Mouse (Mus musculus) kidney, embryonic 15.5 days (tissue): ENCODE data around the gene Pif1. TPM values are rescaled to one million over a fixed set of nuclear protein-coding genes. Genes with fewer than 3 reads are reported as not detected.

Experiments used
- ATAC-seq: fragments of 200-750 bp; cut with Nextera tagmentation; replicated peaks from 2 replicates; pipeline ENCODE4 v1.8.0; 2017; ENCODE audit warnings: moderate TSS enrichment; ENCODE audit not compliant: low FRiP score
- H3K27ac ChIP-seq: fragments of 300-500 bp; sonication (generic); 2 replicates; pipeline ENCODE4 v1.5.1; 2015; ENCODE audit warnings: mild to moderate bottlenecking, inconsistent platforms
- H3K27me3 ChIP-seq: fragments of 300-500 bp; sonication (generic); 2 replicates; pipeline ENCODE4 v1.6.1; 2015; ENCODE audit warnings: inconsistent platforms
- H3K36me3 ChIP-seq: fragments of 300-500 bp; sonication (generic); 2 replicates; pipeline ENCODE4 v1.6.1; 2015; ENCODE audit warnings: inconsistent platforms
- H3K4me1 ChIP-seq: fragments of 300-500 bp; sonication (generic); 2 replicates; pipeline ENCODE4 v1.6.1; 2015; ENCODE audit warnings: inconsistent platforms
- H3K4me2 ChIP-seq: fragments of 300-500 bp; sonication (generic); 2 replicates; pipeline ENCODE4 v1.6.1; 2015; ENCODE audit warnings: moderate library complexity, mild to moderate bottlenecking, inconsistent platforms
- H3K4me3 ChIP-seq: fragments of 300-500 bp; sonication (generic); replicated peaks from 2 replicates; pipeline ENCODE4 v1.5.1; 2015; ENCODE audit warnings: mild to moderate bottlenecking, inconsistent platforms
- H3K9ac ChIP-seq: fragments of 300-500 bp; sonication (generic); 2 replicates; pipeline ENCODE4 v1.6.1; 2015; ENCODE audit warnings: mild to moderate bottlenecking, inconsistent platforms
- H3K9me3 ChIP-seq: fragments of 300-500 bp; sonication (generic); replicated peaks from 2 replicates; pipeline ENCODE4 v1.6.1; 2016; ENCODE audit warnings: inconsistent platforms
- WGBS: fragments of 180-500 bp; shearing (Covaris S2); methylation state at CpG from one replicate; pipeline ENCODE4 v1.1.7; 2015; ENCODE audit warnings: mixed read lengths; 5-methylcytosine and 5-hydroxymethylcytosine counted together
- polyA plus RNA-seq: library from polyadenylated mRNA; unstranded; fragments of >200 nt; fragmentation: Nextera tagmentation; extraction: Ambion mirVana; gene quantifications from 2 replicates; pipeline ENCODE4 v1.2.1, GENCODE M21; 2015

Pif1 gene
- polyA plus RNA-seq, 1 experiment from 2014 or later: 17.5 TPM

- Histone ChIP-seq H3K4me2 (peak overlapping the region; percentile 98), H3K4me1 (peaks cover 29% of the 10 kb centered on the region), H3K9ac (peak overlapping the region; percentile 77), H3K27ac (peak overlapping the region; percentile 83), H3K27me3 (peaks cover 38% of the 10 kb centered on the region), H3K36me3 (no peaks in the 10 kb centered on the region), H3K9me3 (no peaks in the 10 kb centered on the region), H3K4me3 (peak overlapping the region; percentile 77)
- under 1% methylated on average over 76 of the region's 78 CpGs for WGBS
- peak; percentile 79 for ATAC-seq
Observed at GRCm38 (mm10) chr9:65630631-65631353, 43.8 kb downstream of the Pif1 start.

- 0 out of 2 replicates have a peak, but pooled peaks have one; percentile 10 for ATAC-seq
- H3K27ac ChIP-seq: peak overlapping the region; percentile 83
- H3K9ac ChIP-seq: peak overlapping the region; percentile 77
- H3K4me2 ChIP-seq: peak overlapping the region; percentile 98
- H3K36me3 ChIP-seq: no peaks in the 10 kb centered on the region
- H3K4me1 ChIP-seq: peaks cover 29% of the 10 kb centered on the region
- H3K27me3 ChIP-seq: peaks cover 38% of the 10 kb centered on the region
- 28% methylated on average over 16 of the region's 16 CpGs for WGBS
- H3K4me3 ChIP-seq: peak overlapping the region; percentile 77
- H3K9me3 ChIP-seq: no peaks in the 10 kb centered on the region
Observed at GRCm38 (mm10) chr9:65631354-65632021, 44.5 kb downstream of the Pif1 start.

DNA sequence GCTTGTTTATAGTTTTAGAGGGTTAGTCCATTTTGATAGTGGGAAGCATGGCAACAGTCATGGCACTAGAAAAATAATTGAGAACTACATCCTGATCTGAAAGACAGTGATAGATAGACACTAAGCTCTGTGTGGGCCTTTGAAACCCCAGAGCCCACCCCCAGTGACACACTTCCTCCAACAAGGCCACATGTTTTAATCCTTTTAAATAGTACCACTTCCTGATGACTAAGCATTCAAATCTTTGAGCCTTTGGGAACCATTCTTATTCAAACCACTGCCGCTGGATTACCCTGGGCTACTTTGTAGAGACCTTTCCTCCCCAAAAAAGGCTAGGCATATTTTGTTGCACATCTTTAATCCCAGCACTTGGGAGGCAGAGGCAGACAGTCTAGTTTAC lies 48.8 kb downstream of the Pif1 start:
- Histone ChIP-seq H3K9ac (no peak overlapping the region), H3K9me3 (no peaks in the 10 kb centered on the region), H3K27me3 (peaks cover 16% of the 10 kb centered on the region), H3K4me3 (no peak overlapping the region), H3K4me2 (no peak overlapping the region), H3K27ac (no peak overlapping the region), H3K36me3 (no peaks in the 10 kb centered on the region), H3K4me1 (peaks cover 44% of the 10 kb centered on the region)
- 79% methylated on average over 1 of the region's 1 CpGs for WGBS
- no peak for ATAC-seq

DNA sequence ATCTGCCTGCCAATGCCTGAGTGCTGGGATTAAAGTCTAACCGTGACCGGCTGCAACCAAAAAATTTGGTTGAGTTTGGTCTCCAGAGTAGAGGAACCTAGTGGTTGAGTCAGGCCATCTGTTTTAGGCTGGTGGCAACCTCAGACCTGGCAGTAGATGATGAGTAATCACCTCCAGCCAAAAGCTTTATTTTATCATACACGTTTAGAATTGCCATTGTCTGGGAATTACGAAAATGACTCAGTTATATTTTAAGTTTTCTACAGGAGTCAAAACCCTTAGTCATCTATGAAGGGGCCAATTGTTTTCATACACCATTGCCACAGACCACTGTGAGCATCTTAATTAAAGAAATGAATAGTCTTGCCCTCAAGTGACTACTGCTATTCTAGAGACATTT lies 50.0 kb downstream of the Pif1 start:
- no peaks in the 10 kb centered on the region for H3K9me3 ChIP-seq
- WGBS: 88% methylated on average over 4 of the region's 4 CpGs
- peaks cover 43% of the 10 kb centered on the region for H3K4me1 ChIP-seq
- H3K4me3 ChIP-seq: no peak overlapping the region
- no peak overlapping the region for H3K27ac ChIP-seq
- peaks cover 4% of the 10 kb centered on the region for H3K27me3 ChIP-seq
- no peaks in the 10 kb centered on the region for H3K36me3 ChIP-seq
- no peak overlapping the region for H3K9ac ChIP-seq
- H3K4me2 ChIP-seq: no peak overlapping the region
- no peak for ATAC-seq

DNA sequence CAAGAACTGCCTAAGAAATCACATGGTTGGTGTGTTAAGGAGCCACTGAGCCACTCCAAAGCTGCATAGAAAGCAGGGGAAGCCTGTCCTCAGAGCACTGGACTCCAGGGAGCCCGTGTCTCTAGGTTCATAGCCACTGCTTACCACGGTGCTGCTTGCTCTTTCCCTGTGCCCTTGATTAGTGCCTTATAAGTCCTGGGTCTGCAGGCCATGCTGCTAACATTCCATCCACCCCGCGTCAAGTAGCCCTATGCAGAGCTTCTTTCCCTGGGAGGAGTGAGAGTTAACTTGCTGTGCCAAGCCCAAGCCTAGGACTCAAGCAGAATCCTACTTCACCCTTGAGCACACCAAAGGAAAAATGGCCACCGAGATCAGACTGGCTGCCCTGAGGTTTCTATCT lies 52.1 kb downstream of the Pif1 start:
- Histone ChIP-seq H3K4me3 (no peak overlapping the region), H3K4me2 (no peak overlapping the region), H3K36me3 (no peaks in the 10 kb centered on the region), H3K9ac (no peak overlapping the region), H3K27me3 (no peaks in the 10 kb centered on the region), H3K4me1 (peaks cover 43% of the 10 kb centered on the region), H3K27ac (peak overlapping the region; percentile 33; the same call in 1 of the 2 replicates), H3K9me3 (no peaks in the 10 kb centered on the region)
- WGBS: 49% methylated on average over 5 of the region's 5 CpGs
- no peak for ATAC-seq

GRCm38 (mm10) chr9:65640838-65641410 lies 54.0 kb downstream of the Pif1 start:
- no peaks in the 10 kb centered on the region for H3K9me3 ChIP-seq
- no peaks in the 10 kb centered on the region for H3K27me3 ChIP-seq
- H3K27ac ChIP-seq: peak overlapping the region; percentile 39
- H3K36me3 ChIP-seq: no peaks in the 10 kb centered on the region
- H3K4me2 ChIP-seq: peak overlapping the region; percentile 41; the same call in 1 of the 2 replicates
- peak; percentile 63 for ATAC-seq
- H3K9ac ChIP-seq: no peak overlapping the region
- WGBS: 5% methylated on average over 5 of the region's 5 CpGs
- no peak overlapping the region for H3K4me3 ChIP-seq
- H3K4me1 ChIP-seq: peaks cover 54% of the 10 kb centered on the region

DNA sequence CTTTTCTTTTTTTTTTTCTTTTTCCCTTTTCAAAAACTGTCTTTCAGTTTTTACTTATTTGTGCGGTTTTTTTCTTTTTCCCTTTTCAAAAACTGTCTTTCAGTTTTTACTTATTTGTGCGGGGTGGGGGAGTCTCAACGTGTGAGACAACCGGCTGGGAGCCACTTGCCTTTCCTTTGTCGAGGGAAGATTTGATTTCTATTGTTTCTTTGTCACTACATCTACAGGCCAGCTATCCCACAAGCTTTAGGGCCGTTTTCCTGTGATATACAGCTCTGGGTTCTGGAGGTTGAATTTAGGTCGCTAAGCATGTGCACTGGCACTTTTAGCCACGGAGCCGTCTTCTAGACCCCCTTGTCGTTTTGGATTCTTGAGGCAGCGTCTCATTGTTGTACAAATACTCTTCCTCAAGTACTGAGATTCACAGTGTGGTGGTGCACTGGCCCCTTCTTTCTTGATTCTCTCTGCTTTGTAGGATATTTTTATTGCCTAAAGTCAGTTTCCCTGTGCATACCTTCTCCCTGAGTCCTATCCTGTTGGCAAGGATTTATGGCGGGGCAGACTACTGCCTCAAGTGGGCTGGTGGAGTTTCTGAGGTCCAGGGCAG lies 54.6 kb downstream of the Pif1 start:
- ATAC-seq: no peak
- H3K4me1 ChIP-seq: peaks cover 58% of the 10 kb centered on the region
- peak overlapping the region; percentile 39; the same call in 1 of the 2 replicates for H3K27ac ChIP-seq
- peak overlapping the region; percentile 41 for H3K4me2 ChIP-seq
- H3K9me3 ChIP-seq: no peaks in the 10 kb centered on the region
- no peaks in the 10 kb centered on the region for H3K36me3 ChIP-seq
- no peaks in the 10 kb centered on the region for H3K27me3 ChIP-seq
- H3K9ac ChIP-seq: 0 out of 2 replicates have a peak overlapping the region, but pooled peaks have one; percentile 8
- no peak overlapping the region for H3K4me3 ChIP-seq
- 9% methylated on average over 12 of the region's 12 CpGs for WGBS

GRCm38 (mm10) chr9:65642546-65642945 lies 55.6 kb downstream of the Pif1 start:
- no peak for ATAC-seq
- no peaks in the 10 kb centered on the region for H3K36me3 ChIP-seq
- no peaks in the 10 kb centered on the region for H3K9me3 ChIP-seq
- H3K4me2 ChIP-seq: no peak overlapping the region
- H3K4me3 ChIP-seq: no peak overlapping the region
- peaks cover 58% of the 10 kb centered on the region for H3K4me1 ChIP-seq
- no peaks in the 10 kb centered on the region for H3K27me3 ChIP-seq
- no peak overlapping the region for H3K27ac ChIP-seq
- H3K9ac ChIP-seq: no peak overlapping the region

GRCm38 (mm10) chr9:65644960-65645359 lies 58.0 kb downstream of the Pif1 start:
- Histone ChIP-seq H3K4me1 (peaks cover 46% of the 10 kb centered on the region), H3K36me3 (no peaks in the 10 kb centered on the region), H3K9ac (no peak overlapping the region), H3K9me3 (no peaks in the 10 kb centered on the region), H3K27ac (no peak overlapping the region), H3K4me2 (no peak overlapping the region), H3K4me3 (no peak overlapping the region), H3K27me3 (no peaks in the 10 kb centered on the region)
- WGBS: 91% methylated on average over 4 of the region's 4 CpGs
- no peak for ATAC-seq

Other genes with a start within 250 kb of the Pif1 start
- gene Pdcd7, start 241.1 kb upstream of the Pif1 start, polyA plus RNA-seq: 9.2 and 9.8 TPM in 2 replicates
- gene Ubap1l, start 226.1 kb upstream of the Pif1 start, polyA plus RNA-seq: 0.14 and 0.31 TPM in 2 replicates
- 2.2 TPM in 2 replicates for gene Kbtbd13, start 195.5 kb upstream of the Pif1 start, polyA plus RNA-seq
- 13.4 and 16.1 TPM in 2 replicates for gene Rasl12, start 188.7 kb upstream of the Pif1 start, polyA plus RNA-seq
- gene Slc51b, start 164.2 kb upstream of the Pif1 start, polyA plus RNA-seq: 3.1 and 4.3 TPM in 2 replicates
- gene Mtfmt, start 151.4 kb upstream of the Pif1 start, polyA plus RNA-seq: 21.1 and 25.3 TPM in 2 replicates
- gene Spg21, start 126.2 kb upstream of the Pif1 start, polyA plus RNA-seq: 111 and 126 TPM in 2 replicates
- not detected in 2 replicates for gene Ankdd1a, start 67.0 kb upstream of the Pif1 start, polyA plus RNA-seq
- 14.9 and 20.0 TPM in 2 replicates for gene Plekho2, start 7.1 kb upstream of the Pif1 start, polyA plus RNA-seq
- gene Rbpms2, start 42.5 kb downstream of the Pif1 start, polyA plus RNA-seq: 29.8 and 30.3 TPM in 2 replicates
- 299 and 308 TPM in 2 replicates for gene Oaz2, start 80.8 kb downstream of the Pif1 start, polyA plus RNA-seq
- gene Zfp609, start 240.4 kb downstream of the Pif1 start, polyA plus RNA-seq: 6.0 and 7.4 TPM in 2 replicates